Mouse (Mus musculus) ZHBTc4 (cell line): ENCODE data around the gene Slc4a8.
"Not testable (repeated sequence)": the region's sequence is repeated elsewhere in the genome, so short reads cannot be mapped to it uniquely, and the experiment has no call there.

Source experiments
- DNase-seq: peaks from one replicate; pipeline ENCODE4 v3.0.0-alpha.2; 2011; ENCODE audit warnings: low read depth, low spot score

Slc4a8 gene

GRCm38 (mm10) chr15:100739442-100739841, 22.1 kb upstream of the Slc4a8 start:
- DNase-seq = no peak

DNA sequence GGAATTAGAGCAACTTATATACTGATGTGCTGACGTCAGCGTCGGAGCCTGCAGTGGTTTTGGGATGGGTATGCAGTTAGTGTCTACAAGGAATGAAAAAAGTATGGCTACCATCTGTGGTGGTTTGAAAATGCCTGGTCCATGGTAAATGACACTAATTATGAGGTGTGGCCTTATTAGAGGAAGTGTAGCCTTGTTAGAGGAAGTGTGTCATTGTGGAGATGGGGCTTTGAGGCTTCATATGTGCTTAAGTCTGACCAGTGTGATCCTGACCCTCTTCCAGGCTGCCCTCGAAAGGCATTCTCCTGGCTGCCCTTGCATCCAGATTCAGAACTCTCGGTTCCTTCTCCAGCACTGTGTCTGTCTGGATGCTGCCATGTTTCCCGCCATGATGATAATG, 18.3 kb upstream of the Slc4a8 start:
- no peak for DNase-seq

GRCm38 (mm10) chr15:100746478-100747120, 14.9 kb upstream of the Slc4a8 start:
- DNase-seq = no peak

GRCm38 (mm10) chr15:100747121-100747963, 14.2 kb upstream of the Slc4a8 start:
- peak; percentile 86 for DNase-seq

- DNase-seq = no peak
These were observed 13.0 kb upstream of the Slc4a8 start for GRCm38 (mm10) chr15:100748584-100748983.

DNA sequence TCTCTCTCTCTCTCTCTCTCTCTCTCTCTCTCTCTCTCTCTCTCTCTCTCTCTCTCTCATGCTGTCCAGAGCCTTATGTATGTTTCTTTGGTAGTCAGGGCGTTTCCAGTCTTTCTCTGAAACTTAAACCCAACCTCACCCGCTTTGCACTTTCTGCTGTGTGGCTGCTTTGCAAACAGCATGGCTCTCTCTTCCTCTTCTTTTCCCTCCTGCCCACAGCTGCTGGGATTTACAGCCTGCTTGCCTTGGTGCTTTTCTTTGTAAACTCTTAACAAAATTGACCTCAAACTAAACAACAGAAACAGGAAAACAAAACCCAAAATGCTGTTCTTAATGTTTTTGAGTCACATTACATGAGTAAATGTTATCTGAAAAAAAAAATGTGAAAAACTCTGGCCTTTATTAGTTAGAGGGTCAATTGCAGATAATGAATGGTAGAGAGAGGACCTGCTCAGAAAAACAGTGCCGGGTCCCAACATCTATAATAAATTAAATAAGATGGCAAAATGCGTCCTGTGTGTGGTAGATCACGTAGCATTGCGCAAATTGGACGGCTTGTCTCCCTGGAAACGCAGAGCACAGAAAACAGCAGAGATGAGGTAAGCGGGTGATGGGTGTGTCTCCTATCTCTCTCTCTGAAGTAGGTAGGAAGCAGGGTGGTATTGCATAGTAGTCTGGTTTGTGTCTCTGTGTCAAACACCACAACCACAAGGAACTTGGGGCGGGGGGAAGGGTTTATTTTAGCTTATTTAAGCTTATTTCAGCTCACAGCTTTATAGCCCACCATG, 11.6 kb upstream of the Slc4a8 start:
- no peak for DNase-seq

DNA sequence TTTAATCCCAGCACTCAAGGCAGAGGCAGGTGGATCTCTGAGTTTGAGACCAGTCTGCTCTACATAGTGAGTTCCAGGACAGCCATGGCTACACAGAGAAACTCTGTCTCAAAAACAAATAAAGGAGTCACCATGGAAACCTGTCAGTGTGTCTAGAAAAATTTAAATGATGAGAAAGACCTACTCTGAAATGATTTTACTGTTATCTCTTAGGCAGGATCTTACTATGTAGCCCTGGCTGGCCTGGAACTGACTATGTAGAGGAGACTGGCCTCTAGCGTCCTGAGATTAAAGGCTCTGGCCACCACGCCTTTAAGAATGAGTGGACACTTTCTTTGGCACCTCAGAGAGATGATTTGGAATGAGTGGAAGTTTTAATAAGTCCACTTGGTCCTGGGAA, 9.1 kb upstream of the Slc4a8 start:
- no peak for DNase-seq

DNA sequence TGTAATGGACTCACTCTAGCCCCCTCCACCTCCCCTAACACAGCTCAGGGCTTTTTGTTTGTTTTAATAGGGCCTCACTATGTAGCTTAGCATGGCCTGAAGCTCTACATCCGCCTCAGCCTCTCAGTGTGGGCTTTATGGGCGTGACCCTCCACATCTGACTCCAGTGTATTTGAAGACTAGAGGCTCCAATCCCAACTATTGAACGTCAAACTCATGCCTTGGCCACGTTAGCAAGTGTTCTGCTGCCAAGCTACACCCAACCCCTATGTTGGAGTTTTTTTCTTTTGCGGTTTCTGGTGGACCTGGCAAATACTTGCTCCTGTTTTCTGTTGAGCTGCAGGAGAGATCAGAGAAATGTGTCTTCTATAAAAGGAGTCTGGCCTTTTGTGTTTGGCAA, 8.5 kb upstream of the Slc4a8 start:
- no peak for DNase-seq

- DNase-seq = peak; percentile 92
These were observed 7.5 kb upstream of the Slc4a8 start for GRCm38 (mm10) chr15:100754041-100754440.

GRCm38 (mm10) chr15:100754805-100755497, 6.6 kb upstream of the Slc4a8 start:
- DNase-seq = peak; percentile 66

DNA sequence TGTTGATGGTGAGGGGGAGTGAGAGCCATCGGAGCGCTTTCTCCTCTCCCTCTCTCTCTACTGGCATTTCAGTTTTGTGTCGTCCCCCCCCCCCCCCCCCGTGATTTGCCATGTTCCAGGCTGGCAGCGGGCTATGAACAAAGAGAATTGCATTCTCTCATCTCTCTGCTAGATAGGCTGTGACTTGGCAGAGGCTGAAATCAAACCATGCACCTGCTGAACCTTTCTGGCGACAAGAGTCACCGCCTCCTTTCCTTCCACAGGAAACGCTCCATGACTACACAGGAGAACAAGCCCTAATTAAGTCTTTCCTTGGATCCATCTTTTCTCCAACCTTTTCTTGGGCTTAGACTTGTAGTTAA, 6.1 kb upstream of the Slc4a8 start:
- DNase-seq = no peak

DNA sequence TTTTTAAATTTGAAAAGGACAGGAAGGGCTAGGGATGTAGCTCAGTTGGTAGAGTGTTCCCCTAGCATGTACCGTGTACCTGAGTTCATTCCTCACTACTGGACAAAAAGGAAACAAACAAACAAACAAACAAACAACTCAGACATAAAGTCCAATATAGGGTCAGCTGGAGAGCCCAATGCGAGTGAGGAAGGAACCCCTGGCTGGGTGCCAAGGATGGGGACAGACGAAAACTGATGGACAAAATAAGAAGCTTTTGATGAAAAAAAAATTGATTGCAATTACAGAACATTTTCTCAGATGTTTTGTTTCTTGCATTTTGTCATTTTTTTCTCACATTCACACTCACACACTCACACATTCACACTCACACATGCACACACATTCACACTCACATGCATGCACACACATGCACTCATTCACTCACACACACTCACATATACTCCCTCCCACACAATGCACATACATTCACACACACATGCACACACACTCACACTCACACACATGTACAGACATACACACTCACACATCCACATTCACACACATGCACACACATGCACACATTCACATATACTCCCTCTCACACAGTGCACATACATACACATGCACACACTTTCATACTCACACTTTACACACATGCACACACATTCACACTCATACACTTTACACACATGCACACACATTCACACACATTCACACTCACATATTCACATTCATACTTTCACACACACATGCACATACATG, 5.5 kb upstream of the Slc4a8 start:
- no peak for DNase-seq

GRCm38 (mm10) chr15:100757527-100757978, 4.0 kb upstream of the Slc4a8 start:
- DNase-seq = peak; percentile 93

GRCm38 (mm10) chr15:100759286-100759685, 2.3 kb upstream of the Slc4a8 start:
- DNase-seq = no peak

- no peak for DNase-seq
These were observed 520 bp upstream of the Slc4a8 start for GRCm38 (mm10) chr15:100761036-100761418.

DNA sequence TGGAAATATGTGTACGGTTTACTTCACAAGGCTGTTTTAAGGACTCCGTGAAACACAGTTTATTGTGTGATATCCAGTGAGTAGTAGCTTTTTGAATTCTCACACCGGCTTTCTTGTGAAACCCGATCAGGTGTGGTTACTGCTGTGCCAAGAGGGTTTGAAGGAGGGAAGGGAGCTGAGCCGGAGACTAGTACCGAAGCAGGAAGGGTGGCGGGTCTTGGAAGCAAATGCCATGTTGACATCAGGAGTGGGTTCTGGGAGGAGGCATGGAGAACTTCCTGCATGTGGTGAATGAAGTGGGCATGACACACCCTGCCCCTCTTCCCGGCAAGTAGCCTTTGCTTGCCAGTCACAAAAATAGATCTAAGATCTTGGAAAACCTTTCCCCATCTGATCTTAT, 1.1 kb downstream of the Slc4a8 start:
- no peak for DNase-seq

GRCm38 (mm10) chr15:100764163-100764951, 2.8 kb downstream of the Slc4a8 start:
- DNase-seq = peak; percentile 43

DNA sequence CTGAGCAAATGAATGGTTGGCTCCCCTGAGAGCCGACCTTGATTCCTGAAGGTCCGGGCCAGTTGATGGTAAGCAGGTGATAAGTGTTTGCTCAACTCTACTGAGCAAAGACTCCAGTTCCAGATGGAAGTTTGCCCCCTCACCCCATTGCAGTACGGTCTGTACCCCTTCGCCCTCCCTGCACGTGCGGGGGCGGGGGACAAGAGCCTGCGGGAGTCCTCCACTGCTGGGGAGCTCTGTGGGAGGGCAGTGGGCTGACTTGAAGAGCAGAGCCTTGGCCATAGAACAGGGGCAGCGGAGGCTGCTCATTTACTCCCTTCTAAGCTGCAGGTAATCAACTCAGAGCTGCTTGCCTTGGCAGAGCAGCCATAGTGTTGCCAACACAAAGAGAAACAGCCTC, 5.3 kb downstream of the Slc4a8 start:
- DNase-seq = no peak

DNA sequence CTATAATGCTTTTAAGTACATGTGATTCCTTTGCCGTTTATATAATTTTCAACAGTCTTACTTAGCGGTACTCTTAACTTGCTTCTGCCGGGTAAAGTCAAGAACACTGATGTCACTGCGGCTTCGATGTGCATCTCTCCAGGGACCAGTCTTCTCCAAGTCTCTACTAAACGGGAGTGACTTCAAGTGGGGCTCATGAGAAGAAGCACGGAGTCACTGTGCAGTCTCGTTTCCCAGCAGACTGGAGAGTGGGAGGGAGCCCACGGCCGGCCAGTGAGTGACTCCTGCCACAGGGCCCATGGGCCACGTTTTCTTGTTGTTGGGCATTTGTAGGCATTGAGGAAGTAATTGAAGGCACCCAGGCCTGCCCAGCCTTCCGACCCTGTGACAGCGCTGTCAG, 6.3 kb downstream of the Slc4a8 start:
- DNase-seq = no peak

- not testable (repeated sequence) for DNase-seq
These were observed 7.5 kb downstream of the Slc4a8 start for GRCm38 (mm10) chr15:100769023-100769422.
